Mouse (Mus musculus) T-helper 2 cell (primary cell): ENCODE measurements around the gene Cst9.

ENCODE experiments used
- in situ Hi-C: fragments of 300-600 bp; cut with MboI, MseI; formaldehyde crosslinking; loops from one replicate; pipeline ENCODE4 v1.15.1; 2025; ENCODE audit warnings: high pct_unique_total_duplicates

The Cst9 gene

DNA sequence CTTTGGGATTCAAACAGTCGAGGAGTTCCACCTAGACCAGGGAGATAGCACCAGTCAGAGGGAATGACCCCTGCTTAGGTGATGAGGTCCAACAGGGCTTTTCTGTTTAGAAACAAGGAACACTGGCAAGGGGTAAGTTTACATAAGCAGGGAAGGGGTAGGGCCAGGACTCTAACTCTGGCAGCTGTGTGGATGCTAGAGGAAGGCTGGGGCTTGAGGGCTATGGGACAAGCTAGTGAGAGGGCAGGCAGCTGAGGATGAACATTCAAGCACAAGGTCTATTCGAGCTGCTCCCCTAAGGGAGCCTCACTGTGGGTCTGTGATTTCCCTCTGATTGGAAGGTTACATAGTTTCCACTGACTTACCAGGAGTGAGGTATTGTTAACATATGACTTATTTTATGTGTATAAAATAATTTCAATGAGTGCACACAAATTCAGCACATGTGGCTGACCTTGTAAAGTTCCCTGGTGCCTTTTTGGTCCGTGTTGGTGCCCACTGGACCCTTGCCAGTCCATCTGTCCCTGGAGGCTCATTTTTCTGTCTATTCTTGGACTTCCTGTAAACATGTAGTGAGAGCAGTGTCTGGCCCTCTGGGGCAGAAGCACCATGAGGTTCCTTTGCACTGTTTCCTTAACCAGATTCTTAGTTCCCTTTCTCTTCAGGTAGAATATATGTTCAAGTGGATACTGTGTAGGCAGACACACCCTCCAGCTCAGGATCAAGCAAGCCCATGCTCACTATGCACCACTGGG is 42.2 kb downstream of the Cst9 start:
- in situ Hi-C loops, result no loop called here

DNA sequence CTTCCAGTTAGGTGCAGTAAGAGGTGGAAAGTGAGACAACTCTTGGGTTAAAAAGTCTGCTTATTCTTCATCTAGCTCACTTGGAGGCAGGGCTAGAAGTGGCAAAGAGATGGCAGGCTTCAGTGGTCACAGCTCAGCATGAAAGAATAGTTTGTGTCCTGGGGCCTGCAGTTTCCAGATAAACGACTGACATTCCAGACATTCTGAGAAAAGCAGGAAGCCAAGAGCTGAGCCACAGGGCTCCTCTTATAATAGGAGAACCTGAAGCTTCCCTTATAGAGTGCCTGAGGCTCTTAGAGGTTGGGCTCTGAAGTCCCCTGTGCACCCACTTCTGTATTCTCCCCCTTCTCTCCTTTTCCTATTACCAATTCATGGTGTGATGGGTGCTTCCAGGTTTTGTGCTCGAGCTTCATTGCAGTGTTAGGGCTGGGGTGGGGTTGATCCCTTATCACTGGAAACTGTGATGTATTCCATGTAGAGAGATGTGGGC is 43.7 kb downstream of the Cst9 start:
- in situ Hi-C loops, result no loop called here

DNA sequence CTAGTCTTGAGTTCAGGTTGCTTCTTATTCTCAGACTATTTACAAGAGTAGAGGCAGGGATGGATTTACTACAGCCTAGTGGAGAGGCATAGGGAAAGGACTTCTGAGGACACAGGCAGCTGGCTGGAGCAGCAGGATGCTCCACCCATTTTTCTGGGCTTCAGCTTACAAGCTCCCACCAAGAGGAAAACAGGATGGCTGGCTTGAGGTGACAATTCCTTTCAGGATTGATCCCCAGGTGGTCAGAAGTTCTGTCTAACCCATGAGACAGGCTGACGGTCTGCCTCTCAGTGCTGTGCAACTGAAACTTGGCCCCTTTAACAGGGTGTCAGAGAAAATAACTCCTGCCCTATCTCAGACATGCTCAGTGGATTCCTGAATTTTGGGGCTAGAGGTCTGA is 44.3 kb downstream of the Cst9 start:
- in situ Hi-C loops, result no loop called here

DNA sequence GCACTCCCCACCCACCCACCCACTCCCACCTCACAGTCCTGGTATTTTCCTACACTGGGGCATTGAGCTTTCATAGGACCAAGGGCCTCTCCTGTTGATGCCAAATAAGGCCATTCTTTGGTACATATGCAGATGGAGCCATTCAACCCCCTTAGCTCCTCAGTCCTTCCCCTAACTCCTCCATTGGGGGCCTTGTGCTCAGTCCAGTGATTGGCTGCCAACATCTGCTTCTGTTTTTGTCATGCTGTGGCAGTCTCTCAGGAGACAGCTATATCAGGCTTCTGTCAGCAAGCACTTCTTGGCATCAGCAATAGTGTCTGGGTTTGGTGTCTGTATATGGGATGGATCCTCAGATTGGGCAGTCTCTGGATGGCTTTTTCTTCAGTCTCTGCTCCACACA is 49.8 kb downstream of the Cst9 start:
- in situ Hi-C loops, result no loop called here
